Mouse (Mus musculus) embryonic fibroblast, embryonic 13.5 days (primary cell): ENCODE data around the gene Sh3bp2. TPM values are rescaled to one million over a fixed set of nuclear protein-coding genes. Genes with fewer than 3 reads are reported as not detected.
A peak's percentile ranks its signal among the peaks of the same experiment; 100 is the strongest.

Source experiments
- H3K27ac ChIP-seq: 2 replicates; pipeline ENCODE4 v1.5.1; 2012; ENCODE audit warnings: low read length, control low read depth, inconsistent platforms; ENCODE audit not compliant: insufficient read depth
- H3K4me1 ChIP-seq: 2 replicates; pipeline ENCODE4 v1.6.1; 2011; ENCODE audit warnings: low read length; ENCODE audit not compliant: control insufficient read depth, insufficient read depth
- H3K4me3 ChIP-seq: 2 replicates; pipeline ENCODE4 v1.5.1; 2011; ENCODE audit warnings: mild to moderate bottlenecking, control low read depth, low read length; ENCODE audit not compliant: insufficient read depth
- CTCF ChIP-seq: IDR thresholded peaks from 2 replicates; pipeline ENCODE4 v1.5.1; 2011; ENCODE audit warnings: mild to moderate bottlenecking, control low read depth, low read length, moderate library complexity, borderline replicate concordance; ENCODE audit not compliant: insufficient read depth
- POLR2A ChIP-seq: IDR thresholded peaks from 2 replicates; pipeline ENCODE4 v1.6.1; 2011; ENCODE audit warnings: low read depth, mild to moderate bottlenecking, control low read depth, low read length, moderate library complexity
- polyA plus RNA-seq: library from polyadenylated mRNA; stranded (reverse); fragments of >200 nt; gene quantifications from 2 replicates; pipeline ENCODE4 v1.2.4, GENCODE M21; 2011; ENCODE audit warnings: low read depth; ENCODE audit not compliant: missing spikeins, insufficient read length

Gene Sh3bp2
- polyA plus RNA-seq, 1 experiment: 5.4 TPM

GRCm38 (mm10) chr5:34502411-34502810, 23.2 kb upstream of the Sh3bp2 start:
- TF ChIP-seq POLR2A (no peak), CTCF (no peak)
- Histone ChIP-seq H3K4me3 (no peak overlapping the region), H3K4me1 (no peaks in the 10 kb centered on the region), H3K27ac (no peak overlapping the region)

- Histone ChIP-seq H3K4me3 (no peak overlapping the region), H3K4me1 (no peaks in the 10 kb centered on the region), H3K27ac (no peak overlapping the region)
- no peak for TF ChIP-seq POLR2A
- no peak for TF ChIP-seq CTCF
These were observed 22.8 kb upstream of the Sh3bp2 start for GRCm38 (mm10) chr5:34502821-34503220.

- Histone ChIP-seq H3K4me1 (peaks cover 4% of the 10 kb centered on the region), H3K4me3 (no peak overlapping the region), H3K27ac (no peak overlapping the region)
- TF ChIP-seq POLR2A: no peak
- no peak for TF ChIP-seq CTCF
These were observed 13.2 kb upstream of the Sh3bp2 start for GRCm38 (mm10) chr5:34512486-34512885.

- TF ChIP-seq POLR2A: peak; percentile 73
- no peak for TF ChIP-seq CTCF
- Histone ChIP-seq H3K4me3 (peak within 1 kb of the TSS; percentile 70), H3K27ac (no peak within 1 kb of the TSS), H3K4me1 (peaks cover 4% of the 10 kb centered on the region)
These were observed 12.0 kb upstream of the Sh3bp2 start, which contains the start of gene Tnip2 for GRCm38 (mm10) chr5:34513466-34514217. Gene Tnip2 (minus strand): TSS chr5:34513991.

GRCm38 (mm10) chr5:34514218-34514566, 11.4 kb upstream of the Sh3bp2 start:
- no peak overlapping the region for H3K27ac ChIP-seq
- TF ChIP-seq POLR2A: no peak
- no peak for TF ChIP-seq CTCF
- peaks cover 4% of the 10 kb centered on the region for H3K4me1 ChIP-seq
- H3K4me3 ChIP-seq: peak overlapping the region; percentile 41

GRCm38 (mm10) chr5:34515096-34515495, 10.5 kb upstream of the Sh3bp2 start:
- TF ChIP-seq CTCF (no peak), POLR2A (no peak)
- Histone ChIP-seq H3K27ac (no peak overlapping the region), H3K4me1 (peaks cover 4% of the 10 kb centered on the region), H3K4me3 (no peak overlapping the region)

- TF ChIP-seq CTCF (peak; percentile 82), POLR2A (no peak)
- no peak overlapping the region for H3K27ac ChIP-seq
- peaks cover 4% of the 10 kb centered on the region; the same call in 1 of the 2 replicates for H3K4me1 ChIP-seq
- H3K4me3 ChIP-seq: no peak overlapping the region
These were observed 7.7 kb upstream of the Sh3bp2 start for GRCm38 (mm10) chr5:34517913-34518312.

- no peak overlapping the region for H3K4me3 ChIP-seq
- TF ChIP-seq CTCF (no peak), POLR2A (no peak)
- H3K27ac ChIP-seq: no peak overlapping the region
- H3K4me1 ChIP-seq: peaks cover 1% of the 10 kb centered on the region; the same call in 1 of the 2 replicates
These were observed 6.2 kb upstream of the Sh3bp2 start for GRCm38 (mm10) chr5:34519389-34519910.

- no peak for TF ChIP-seq CTCF
- TF ChIP-seq POLR2A: no peak
- no peak overlapping the region for H3K27ac ChIP-seq
- H3K4me1 ChIP-seq: no peaks in the 10 kb centered on the region
- no peak overlapping the region for H3K4me3 ChIP-seq
These were observed 5.0 kb upstream of the Sh3bp2 start for GRCm38 (mm10) chr5:34520458-34521209.

- Histone ChIP-seq H3K4me3 (no peak overlapping the region), H3K27ac (no peak overlapping the region), H3K4me1 (no peaks in the 10 kb centered on the region)
- TF ChIP-seq POLR2A: no peak
- TF ChIP-seq CTCF: no peak
These were observed 4.3 kb upstream of the Sh3bp2 start for GRCm38 (mm10) chr5:34521337-34521736.
